Mouse (Mus musculus) heart, adult 2 months (tissue): ENCODE data around the gene Hsd17b11. TPM values are rescaled to one million over a fixed set of nuclear protein-coding genes. Genes with fewer than 3 reads are reported as not detected.

Experiments used
- DNase-seq, 2 experiments: peaks; one replicate each; pipeline ENCODE4 v3.0.0; 2021
- H3K27ac ChIP-seq: fragments of 200-600 bp; 2 replicates; pipeline ENCODE4 v1.8.1; 2022
- H3K27me3 ChIP-seq: fragments of 200-500 bp; 2 replicates; pipeline ENCODE4 v1.6.1; 2012; ENCODE audit warnings: mild to moderate bottlenecking, low read length, inconsistent platforms, mixed read lengths; ENCODE audit not compliant: control insufficient read depth, insufficient read depth
- H3K36me3 ChIP-seq: fragments of 200-500 bp; 2 replicates; pipeline ENCODE4 v1.6.1; 2012; ENCODE audit warnings: low read length, inconsistent platforms; ENCODE audit not compliant: control insufficient read depth, insufficient read depth
- H3K4me1 ChIP-seq: fragments of 200-500 bp; 2 replicates; pipeline ENCODE4 v1.6.1; 2011; ENCODE audit warnings: low read length; ENCODE audit not compliant: control insufficient read depth, insufficient read depth
- H3K4me3 ChIP-seq: fragments of 200-600 bp; 2 replicates; pipeline ENCODE4 v1.8.1; 2022
- H3K79me2 ChIP-seq: fragments of 200-500 bp; replicated peaks from 2 replicates; pipeline ENCODE4 v1.6.1; 2012; ENCODE audit warnings: mild to moderate bottlenecking, inconsistent platforms, low read length, moderate library complexity, mixed read lengths; ENCODE audit not compliant: control insufficient read depth, insufficient read depth
- H3K9ac ChIP-seq: fragments of 200-500 bp; 2 replicates; pipeline ENCODE4 v1.6.1; 2012; ENCODE audit warnings: low read depth, mild to moderate bottlenecking, control low read depth, inconsistent platforms, low read length, mixed read lengths
- CTCF ChIP-seq: fragments of 200-600 bp; IDR thresholded peaks from 2 replicates; pipeline ENCODE4 v1.8.1; 2022; ENCODE audit warnings: antibody characterized with exemption, mild to moderate bottlenecking, moderate library complexity
- EP300 ChIP-seq: fragments of 200-500 bp; IDR thresholded peaks from 2 replicates; pipeline ENCODE4 v1.6.1; 2011; ENCODE audit warnings: low read depth, low read length, control low read depth; ENCODE audit not compliant: insufficient read depth
- POLR2A ChIP-seq: fragments of 200-500 bp; IDR thresholded peaks from 2 replicates; pipeline ENCODE4 v1.6.1; 2011; ENCODE audit warnings: mild to moderate bottlenecking, low read depth, low read length, control low read depth; ENCODE audit not compliant: insufficient read depth
- WGBS: fragments of 180-500 bp; shearing (Covaris S2); methylation state at CpG from one replicate; pipeline ENCODE4 v1.1.7; 2018; 5-methylcytosine and 5-hydroxymethylcytosine counted together
- intact Hi-C: fragments of 180-260 bp; cut with DNase I; formaldehyde crosslinking; loops from one replicate; pipeline ENCODE4 v1.15.1; 2025
- polyA plus RNA-seq: library from polyadenylated mRNA; depleted of rRNA; stranded (reverse); fragments of >200 nt; gene quantifications from 2 replicates; pipeline ENCODE4 v1.2.3, GENCODE M21; 2012
- total RNA-seq, 2 experiments: library from RNA; stranded (reverse); gene quantifications; 2 replicates each; pipeline ENCODE4 v1.2.3; 2021

Gene Hsd17b11
- total and polyA plus RNA-seq, 3 experiments: 14.0 to 30.8 (median 23.1) TPM

- Histone ChIP-seq H3K9ac (no peak overlapping the region), H3K27ac (no peak overlapping the region), H3K79me2 (no peaks in the 10 kb centered on the region), H3K4me1 (no peaks in the 10 kb centered on the region), H3K36me3 (peaks cover 9% of the 10 kb centered on the region), H3K27me3 (no peaks in the 10 kb centered on the region), H3K4me3 (no peak overlapping the region)
- intact Hi-C loops: no loop called here
- WGBS: 89% methylated on average over 7 of the region's 7 CpGs
- no peak for DNase-seq
- TF ChIP-seq POLR2A: no peak
- no peak for TF ChIP-seq EP300
- no peak for TF ChIP-seq CTCF
Measured at GRCm38 (mm10) chr5:104010261-104010660, 11.5 kb downstream of the Hsd17b11 start.

DNA sequence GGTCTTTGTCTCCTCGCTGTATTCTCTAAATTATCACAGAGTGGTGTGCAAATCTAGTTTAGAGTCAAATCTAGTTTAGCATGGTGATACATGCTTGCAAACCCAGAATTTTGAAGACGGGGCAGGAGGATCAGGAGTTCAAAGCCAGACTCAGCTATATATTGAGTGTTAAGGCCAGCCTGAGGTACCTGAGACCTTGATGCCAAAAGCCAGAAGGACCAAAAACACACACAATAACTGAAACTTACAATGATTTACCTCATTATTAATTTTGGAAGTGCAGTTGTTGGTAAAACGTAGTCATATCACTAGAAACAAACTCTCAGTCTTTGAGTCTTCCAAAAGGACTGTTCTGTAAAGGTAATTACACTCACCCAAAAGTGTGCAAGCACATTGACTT, 12.3 kb downstream of the Hsd17b11 start:
- Histone ChIP-seq H3K27ac (no peak overlapping the region), H3K9ac (no peak overlapping the region), H3K4me3 (no peak overlapping the region), H3K36me3 (peaks cover 5% of the 10 kb centered on the region), H3K27me3 (no peaks in the 10 kb centered on the region), H3K79me2 (no peaks in the 10 kb centered on the region), H3K4me1 (no peaks in the 10 kb centered on the region)
- intact Hi-C loops: no loop called here
- no peak for DNase-seq
- WGBS: 92% methylated on average over 3 of the region's 3 CpGs
- TF ChIP-seq CTCF: no peak
- TF ChIP-seq POLR2A: no peak
- no peak for TF ChIP-seq EP300

GRCm38 (mm10) chr5:104007801-104008200, 13.9 kb downstream of the Hsd17b11 start:
- Histone ChIP-seq H3K27me3 (no peaks in the 10 kb centered on the region), H3K9ac (no peak overlapping the region), H3K4me3 (no peak overlapping the region), H3K27ac (no peak overlapping the region), H3K4me1 (no peaks in the 10 kb centered on the region), H3K36me3 (peaks cover 5% of the 10 kb centered on the region), H3K79me2 (no peaks in the 10 kb centered on the region)
- no peak for DNase-seq
- intact Hi-C loops: no loop called here
- WGBS: 78% methylated on average over 5 of the region's 5 CpGs
- no peak for TF ChIP-seq POLR2A
- TF ChIP-seq CTCF: no peak
- TF ChIP-seq EP300: no peak

GRCm38 (mm10) chr5:104006811-104007210, 14.9 kb downstream of the Hsd17b11 start:
- H3K79me2 ChIP-seq: no peaks in the 10 kb centered on the region
- no peak for DNase-seq
- H3K27ac ChIP-seq: no peak overlapping the region
- no peak overlapping the region for H3K4me3 ChIP-seq
- intact Hi-C loops: no loop called here
- H3K9ac ChIP-seq: no peak overlapping the region
- no peak for TF ChIP-seq POLR2A
- TF ChIP-seq EP300: no peak
- TF ChIP-seq CTCF: no peak
- peaks cover 5% of the 10 kb centered on the region for H3K36me3 ChIP-seq
- WGBS: 77% methylated on average over 3 of the region's 3 CpGs
- no peaks in the 10 kb centered on the region for H3K4me1 ChIP-seq
- no peaks in the 10 kb centered on the region for H3K27me3 ChIP-seq

- TF ChIP-seq POLR2A (no peak), EP300 (no peak), CTCF (no peak)
- no peak overlapping the region for H3K9ac ChIP-seq
- no peaks in the 10 kb centered on the region; the same call in none of the 2 replicates for H3K4me1 ChIP-seq
- intact Hi-C loops: loop anchor here (5.0 kb wide), 1 partner anchor 213 kb away; no protein-coding TSS in a partner anchor
- H3K27ac ChIP-seq: no peak overlapping the region
- no peaks in the 10 kb centered on the region for H3K79me2 ChIP-seq
- DNase-seq: no peak
- H3K36me3 ChIP-seq: no peaks in the 10 kb centered on the region; the same call in none of the 2 replicates
- H3K4me3 ChIP-seq: no peak overlapping the region
- no peaks in the 10 kb centered on the region for H3K27me3 ChIP-seq
- 94% methylated on average over 2 of the region's 2 CpGs for WGBS
Measured at GRCm38 (mm10) chr5:104003955-104004354, 17.8 kb downstream of the Hsd17b11 start.

DNA sequence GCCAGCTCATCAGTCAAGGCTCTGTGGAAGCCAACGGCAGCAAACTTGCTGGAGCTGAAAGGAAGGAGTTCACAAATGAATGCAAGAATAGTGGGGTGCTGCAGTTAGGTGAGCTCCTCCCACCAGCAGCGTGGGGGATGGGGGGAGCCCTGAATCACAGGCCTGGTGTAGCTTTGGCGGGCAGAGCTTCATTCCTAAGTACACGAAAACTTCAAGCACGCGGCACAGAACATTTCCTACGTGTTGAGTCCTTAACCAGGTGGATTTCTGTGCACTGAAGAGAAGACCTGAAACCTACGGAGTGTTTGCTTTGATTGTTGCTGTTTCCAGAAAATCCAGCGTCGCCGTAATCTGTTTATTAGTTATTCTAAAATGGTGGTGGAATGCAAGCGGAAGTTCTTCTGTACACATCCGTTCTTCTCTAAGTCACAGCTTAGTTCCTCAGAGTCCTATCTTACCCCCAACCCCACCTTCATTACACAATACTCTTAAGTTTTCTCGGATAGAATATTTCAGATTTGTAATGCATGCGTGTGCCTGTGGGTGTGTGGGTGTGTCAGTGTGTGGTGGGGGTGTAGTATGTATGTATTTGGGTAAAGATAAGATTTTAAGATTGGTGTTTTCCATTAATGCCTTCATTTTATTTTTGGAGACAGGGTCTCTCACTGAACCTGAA, 18.3 kb downstream of the Hsd17b11 start:
- intact Hi-C loops: loop anchor here (5.0 kb wide), 1 partner anchor 214 kb away; no protein-coding TSS in a partner anchor
- 67% methylated on average over 15 of the region's 15 CpGs for WGBS
- no peak for TF ChIP-seq EP300
- TF ChIP-seq POLR2A: no peak
- no peak for TF ChIP-seq CTCF
- H3K9ac ChIP-seq: no peak overlapping the region
- no peaks in the 10 kb centered on the region for H3K27me3 ChIP-seq
- H3K79me2 ChIP-seq: no peaks in the 10 kb centered on the region
- H3K27ac ChIP-seq: no peak overlapping the region
- H3K36me3 ChIP-seq: peaks cover 2% of the 10 kb centered on the region
- no peaks in the 10 kb centered on the region; the same call in none of the 2 replicates for H3K4me1 ChIP-seq
- no peak overlapping the region for H3K4me3 ChIP-seq
- no peak for DNase-seq
